Mouse (Mus musculus): ENCODE measurements around the gene Dpysl4.

The Dpysl4 gene

GRCm38 (mm10) chr7:139149373-139149772 lies 63.6 kb downstream of the Dpysl4 start:
- no peak for DNase-seq (ENCODE audit: low spot score)

GRCm38 (mm10) chr7:139151116-139151515 lies 65.3 kb downstream of the Dpysl4 start:
- DNase-seq (ENCODE audit: low spot score) = peak; percentile 34

Measured in T-cell, adult 2 months (primary cell).